Mouse (Mus musculus): ENCODE measurements at regions not wholly inside any gene's neighbourhood (a gene's known extent, or its start where the extent isn't known, plus 50 kb on each side); places are given as distances from the start of the nearest gene placed in this dataset.

DNA sequence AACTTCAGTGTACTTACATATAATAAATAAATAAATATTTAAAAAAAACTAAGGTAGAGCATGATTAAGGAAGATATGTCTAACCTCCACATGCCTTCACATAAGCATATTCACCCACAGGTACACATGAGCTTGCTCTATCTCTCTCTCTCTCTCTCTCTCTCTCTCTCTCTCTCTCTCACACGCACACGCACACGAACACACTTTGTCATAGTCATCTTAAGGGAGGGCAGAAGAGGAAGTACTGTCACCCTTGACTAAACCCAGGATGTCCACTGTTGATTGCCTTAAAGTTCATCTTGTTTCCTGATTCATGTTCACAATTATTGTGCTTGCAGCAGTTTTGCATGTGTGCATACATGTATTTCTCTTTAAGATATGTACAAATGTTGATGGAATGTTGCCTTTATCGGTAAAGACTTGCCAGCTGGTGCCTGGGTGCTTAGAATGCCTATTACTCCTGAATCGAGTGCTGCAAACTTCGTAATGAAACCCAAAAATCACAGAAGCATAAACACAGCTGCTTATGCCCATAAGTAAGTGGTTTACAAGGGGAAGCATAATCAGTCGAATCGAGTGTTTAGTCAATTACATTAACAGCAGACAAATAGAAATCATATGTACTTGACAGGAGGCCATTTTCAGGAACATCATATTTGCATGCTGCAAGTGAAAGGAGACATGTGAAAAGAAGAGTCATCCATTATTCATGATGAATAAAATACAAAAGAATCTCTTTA lies 84.3 kb downstream of the Tmem168 start:
- TF ChIP-seq CTCF (IDR thresholded peaks at IDR 0.05; ENCODE audit: low read depth) (no peak), EP300 (optimal IDR thresholded peaks at IDR 0.05) (no peak)

All from stomach, postnatal 0 days (tissue).